Mouse (Mus musculus): ENCODE results near the gene Hypk. TPM values are rescaled to one million over a fixed set of nuclear protein-coding genes. Genes with fewer than 3 reads are reported as not detected.

The Hypk gene
- total and polyA plus RNA-seq, 3 experiments = 17.6 to 79.7 TPM; not detected in 1

- DNase-seq (ENCODE audit: low read depth, low spot score) = no peak
- no peaks in the 10 kb centered on the region for H3K9me3 ChIP-seq (replicated peaks; ENCODE audit: insufficient read depth, low read length)
- H3K9ac ChIP-seq (ENCODE audit: control insufficient read depth, low read depth, low read length, poor library complexity, severe bottlenecking) = no peak overlapping the region
- H3K79me2 ChIP-seq (ENCODE audit: control insufficient read depth, insufficient read depth, low read length, poor library complexity) = no peaks in the 10 kb centered on the region
- TF ChIP-seq ZKSCAN1 (IDR thresholded peaks at IDR 0.05; ENCODE audit: low read depth, low read length) = no peak
- TF ChIP-seq UBTF (IDR thresholded peaks at IDR 0.05; ENCODE audit: borderline replicate concordance, insufficient read depth, low read depth, low read length) = no peak
- no peak for TF ChIP-seq RAD21 (IDR thresholded peaks at IDR 0.05; ENCODE audit: low read depth, low read length)
- TF ChIP-seq ETS1 (IDR thresholded peaks at IDR 0.05; ENCODE audit: low read depth, low read length) = no peak
- TF ChIP-seq MAZ (IDR thresholded peaks at IDR 0.05; ENCODE audit: low read depth, low read length) = no peak
- no peak for TF ChIP-seq ZMIZ1 (IDR thresholded peaks at IDR 0.05; ENCODE audit: low read depth, low read length)
- no peak for TF ChIP-seq CHD1 (IDR thresholded peaks at IDR 0.05; ENCODE audit: low read depth, low read length)
- no peak for TF ChIP-seq HCFC1 (IDR thresholded peaks at IDR 0.05; ENCODE audit: low read depth, low read length)
- no peak for TF ChIP-seq POLR2A (IDR thresholded peaks at IDR 0.05; ENCODE audit: control insufficient read depth in 1 of 2, insufficient read depth in 1 of 2, low read depth in 1 of 2, low read length in 2 of 2, poor library complexity in 1 of 2)
- no peak for TF ChIP-seq ELF1 (IDR thresholded peaks at IDR 0.05; ENCODE audit: low read depth, low read length)
- TF ChIP-seq USF2 (IDR thresholded peaks at IDR 0.05; ENCODE audit: borderline replicate concordance in 1 of 2, insufficient read depth in 1 of 2, low read depth in 1 of 2, low read length in 2 of 2) = no peak
- TF ChIP-seq BHLHE40 (IDR thresholded peaks at IDR 0.05; ENCODE audit: borderline replicate concordance, low read depth, low read length) = no peak
- no peak for TF ChIP-seq ZNF384 (IDR thresholded peaks at IDR 0.05; ENCODE audit: low read depth, low read length)
- no peak for TF ChIP-seq MYC (IDR thresholded peaks at IDR 0.05; ENCODE audit: low read depth, low read length)
- TF ChIP-seq POLR2AphosphoS5 (IDR thresholded peaks at IDR 0.05; ENCODE audit: borderline replicate concordance, low read depth, low read length) = no peak
- no peak for TF ChIP-seq EP300 (IDR thresholded peaks at IDR 0.05; ENCODE audit: low read depth in 1 of 2, low read length in 2 of 2)
- TF ChIP-seq KAT2A (conservative IDR thresholded peaks at IDR 0.05; ENCODE audit: low read depth, low read length) = no peak
- no peak for TF ChIP-seq ZC3H11A (IDR thresholded peaks at IDR 0.05; ENCODE audit: low read depth, low read length)
- TF ChIP-seq MAFK (IDR thresholded peaks at IDR 0.05; ENCODE audit: borderline replicate concordance, low read depth, low read length) = no peak
- no peak for TF ChIP-seq TCF12 (IDR thresholded peaks at IDR 0.05; ENCODE audit: low read depth, low read length)
- H3K36me3 ChIP-seq (ENCODE audit: control insufficient read depth in 1 of 2, insufficient read depth in 2 of 2, low read length in 2 of 2) = peaks cover 0 to 18% of the 10 kb centered on the region in 2 experiments; a peak in 2 of 4 replicates
- H3K4me1 ChIP-seq (ENCODE audit: control insufficient read depth in 1 of 2, insufficient read depth in 2 of 2, low read length in 2 of 2) = peaks cover 11 to 27% of the 10 kb centered on the region in 2 experiments
- H3K27ac ChIP-seq (ENCODE audit: control insufficient read depth, low read depth, low read length) = no peak overlapping the region
- no peak overlapping the region for H3K4me3 ChIP-seq (ENCODE audit: control insufficient read depth in 1 of 2, insufficient read depth in 1 of 2, low read depth in 2 of 2, low read length in 2 of 2)
- H3K27me3 ChIP-seq (ENCODE audit: control insufficient read depth in 1 of 2, insufficient read depth in 2 of 2, low read length in 2 of 2) = no peaks in the 10 kb centered on the region
Observed at GRCm38 (mm10) chr2:121443068-121443349, 10.1 kb upstream of the Hypk start.

- no peak for TF ChIP-seq NRF1 (IDR thresholded peaks at IDR 0.05; ENCODE audit: insufficient read depth, low read depth, low read length, poor library complexity, severe bottlenecking)
- no peak for TF ChIP-seq UBTF (IDR thresholded peaks at IDR 0.05; ENCODE audit: borderline replicate concordance, insufficient read depth, low read depth, low read length)
- TF ChIP-seq ELF1 (IDR thresholded peaks at IDR 0.05; ENCODE audit: low read depth, low read length) = no peak
- TF ChIP-seq USF2 (IDR thresholded peaks at IDR 0.05; ENCODE audit: borderline replicate concordance in 1 of 2, insufficient read depth in 1 of 2, low read depth in 1 of 2, low read length in 2 of 2) = no peak
- TF ChIP-seq CHD1 (IDR thresholded peaks at IDR 0.05; ENCODE audit: low read depth, low read length) = no peak
- TF ChIP-seq BHLHE40 (IDR thresholded peaks at IDR 0.05; ENCODE audit: borderline replicate concordance, low read depth, low read length) = no peak
- no peak for TF ChIP-seq GABPA (IDR thresholded peaks at IDR 0.05; ENCODE audit: low read depth, low read length)
- TF ChIP-seq ETS1 (IDR thresholded peaks at IDR 0.05; ENCODE audit: low read depth, low read length) = no peak
- TF ChIP-seq NELFE (IDR thresholded peaks at IDR 0.05; ENCODE audit: low read depth, low read length) = no peak
- TF ChIP-seq GATA1 (IDR thresholded peaks at IDR 0.05; ENCODE audit: low read depth, low read length) = no peak
- TF ChIP-seq RCOR1 (IDR thresholded peaks at IDR 0.05; ENCODE audit: low read depth, low read length) = no peak
- TF ChIP-seq TAL1 (IDR thresholded peaks at IDR 0.05; ENCODE audit: low read length) = no peak
- no peak for TF ChIP-seq MAZ (IDR thresholded peaks at IDR 0.05; ENCODE audit: low read depth, low read length)
- no peak for TF ChIP-seq MAFK (IDR thresholded peaks at IDR 0.05; ENCODE audit: borderline replicate concordance, low read depth, low read length)
- no peak for TF ChIP-seq JUND (IDR thresholded peaks at IDR 0.05; ENCODE audit: low read depth, low read length)
- Histone ChIP-seq H3K9me3 (replicated peaks; ENCODE audit: insufficient read depth, low read length) (no peaks in the 10 kb centered on the region), H3K79me2 (ENCODE audit: control insufficient read depth, insufficient read depth, low read length, poor library complexity) (no peaks in the 10 kb centered on the region; the same call in 1 of the 2 replicates), H3K36me3 (ENCODE audit: control insufficient read depth in 1 of 2, insufficient read depth in 2 of 2, low read length in 2 of 2) (peaks cover 0 to 18% of the 10 kb centered on the region in 2 experiments; a peak in 2 of 4 replicates), H3K4me1 (ENCODE audit: control insufficient read depth in 1 of 2, insufficient read depth in 2 of 2, low read length in 2 of 2) (peaks cover 11 to 27% of the 10 kb centered on the region in 2 experiments), H3K4me3 (ENCODE audit: control insufficient read depth in 1 of 2, insufficient read depth in 1 of 2, low read depth in 2 of 2, low read length in 2 of 2) (no peak within 1 kb of the TSS), H3K27me3 (ENCODE audit: control insufficient read depth in 1 of 2, insufficient read depth in 2 of 2, low read length in 2 of 2) (no peaks in the 10 kb centered on the region), H3K9ac (ENCODE audit: control insufficient read depth, low read depth, low read length, poor library complexity, severe bottlenecking) (no peak within 1 kb of the TSS), H3K27ac (ENCODE audit: control insufficient read depth, low read depth, low read length) (0 out of 2 replicates have a peak within 1 kb of the TSS, but pooled peaks have one; percentile 10)
- no peak for DNase-seq (ENCODE audit: low read depth, low spot score)
Observed at GRCm38 (mm10) chr2:121444178-121444577, 8.9 kb upstream of the Hypk start, which contains the start of gene Ell3. TSS of gene Ell3 (minus strand) at chr2:121444278.
